Mouse (Mus musculus): ENCODE measurements around the gene Actl10. TPM values are rescaled to one million over a fixed set of nuclear protein-coding genes. Genes with fewer than 3 reads are reported as not detected.

Gene Actl10
- polyA plus RNA-seq, 1 experiment from 2014 or later, result not detected

DNA sequence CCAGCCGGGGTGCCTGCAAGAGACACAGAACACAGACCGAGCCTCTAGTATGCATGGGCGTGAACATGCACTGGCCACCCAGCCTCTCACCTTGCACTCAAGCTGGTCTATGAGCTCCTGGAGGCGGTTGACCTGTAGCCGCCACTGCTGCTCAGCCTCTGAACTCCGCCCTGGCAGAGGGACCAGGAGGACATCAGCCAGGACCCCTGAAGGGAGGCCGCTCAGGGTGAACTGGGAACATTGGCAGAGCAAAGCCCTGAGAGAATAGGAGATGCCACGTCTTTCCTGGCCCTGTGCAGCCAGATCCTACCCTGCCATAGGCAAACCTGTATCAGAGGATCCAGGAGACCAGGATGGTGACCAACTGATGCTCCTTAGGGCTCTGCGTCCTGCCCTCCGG lies 4.9 kb upstream of the Actl10 start, which contains the start of gene 1700003F12Rik:
Gene 1700003F12Rik (plus strand): TSS at position 375 of the 400 bp plus-strand sequence.
- Histone ChIP-seq H3K4me2 (ENCODE audit: low read depth, low read length) (no peak within 1 kb of the TSS), H3K9ac (ENCODE audit: low read depth, low read length) (no peak within 1 kb of the TSS), H3K27me3 (replicated peaks; ENCODE audit: control insufficient read depth, insufficient read depth, low read length) (peaks cover 9% of the 10 kb centered on the region), H3K4me3 (ENCODE audit: low read length) (no peak within 1 kb of the TSS), H3K27ac (ENCODE audit: low read length) (no peak within 1 kb of the TSS), H3K4me1 (ENCODE audit: control insufficient read depth, insufficient read depth, low read length) (peaks cover 10% of the 10 kb centered on the region), H3K36me3 (ENCODE audit: control insufficient read depth, insufficient read depth, low read length) (no peaks in the 10 kb centered on the region), H3K9me3 (ENCODE audit: control insufficient read depth, low read length) (no peaks in the 10 kb centered on the region)
- WGBS, result 88% methylated on average over 10 of the region's 10 CpGs
- ATAC-seq, result no peak

DNA sequence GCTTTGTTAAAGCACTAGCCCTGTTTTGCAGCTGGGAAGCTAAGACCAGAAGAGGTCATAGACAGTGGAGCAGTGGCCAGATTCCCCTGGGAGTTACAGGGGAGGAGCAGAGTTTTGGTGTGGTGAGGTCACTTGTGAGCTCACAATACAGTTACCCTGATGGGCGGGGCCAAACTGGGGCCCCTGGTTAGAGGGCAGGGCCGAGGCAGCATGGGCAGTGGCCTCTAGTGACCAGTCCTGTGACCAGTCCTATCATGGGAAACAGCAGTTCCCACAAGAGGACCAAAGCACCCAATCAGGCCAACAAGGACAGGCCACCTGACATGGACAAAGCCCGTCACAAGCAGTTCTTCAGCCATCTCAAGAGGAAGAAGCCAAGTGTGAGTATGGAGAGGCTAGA lies 2.9 kb upstream of the Actl10 start:
- Histone ChIP-seq H3K4me3 (ENCODE audit: low read length) (no peak overlapping the region), H3K27me3 (replicated peaks; ENCODE audit: control insufficient read depth, insufficient read depth, low read length) (peaks cover 11% of the 10 kb centered on the region), H3K9ac (ENCODE audit: low read depth, low read length) (no peak overlapping the region), H3K27ac (ENCODE audit: low read length) (no peak overlapping the region), H3K4me1 (ENCODE audit: control insufficient read depth, insufficient read depth, low read length) (peaks cover 13% of the 10 kb centered on the region), H3K36me3 (ENCODE audit: control insufficient read depth, insufficient read depth, low read length) (no peaks in the 10 kb centered on the region), H3K4me2 (ENCODE audit: low read depth, low read length) (no peak overlapping the region; the same call in 1 of the 2 replicates), H3K9me3 (ENCODE audit: control insufficient read depth, low read length) (no peaks in the 10 kb centered on the region)
- 54% methylated on average over 3 of the region's 3 CpGs for WGBS
- no peak for ATAC-seq

DNA sequence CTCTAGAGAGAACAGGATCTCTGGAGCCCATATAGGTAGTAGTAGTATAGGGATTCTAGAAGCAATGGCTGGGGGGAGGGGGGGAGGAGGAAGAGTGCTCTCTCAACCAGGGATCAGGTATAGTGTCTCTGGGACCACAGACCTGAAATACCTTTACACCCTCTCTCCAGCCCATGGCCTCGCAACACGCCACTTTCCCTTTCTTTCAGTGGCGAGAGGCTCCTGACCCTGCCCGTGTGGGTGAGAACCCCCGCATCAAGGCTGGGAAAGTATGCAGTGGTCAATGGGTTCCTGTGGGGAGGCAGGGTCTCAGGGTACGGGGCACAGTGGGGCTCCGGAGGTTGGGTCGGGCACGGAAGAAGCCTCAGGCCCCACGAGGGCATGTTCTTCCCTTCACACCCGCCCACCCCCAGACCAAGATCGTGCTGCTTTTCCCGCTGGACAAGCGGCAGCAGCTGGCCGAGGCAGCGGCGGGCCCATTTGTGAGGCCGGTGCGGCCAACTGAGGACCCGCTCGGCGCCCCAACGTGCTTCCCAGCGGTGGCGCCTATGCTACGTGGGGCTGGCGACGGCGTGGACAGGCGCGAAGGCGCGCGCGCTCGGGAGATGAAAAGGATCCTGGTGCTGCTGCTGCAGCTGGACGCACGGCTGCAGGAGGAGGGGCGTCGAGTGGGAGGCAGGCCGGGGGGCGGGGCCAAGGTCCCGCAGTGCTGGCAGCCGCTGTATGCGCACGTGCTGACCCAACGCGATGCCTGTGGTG lies 2.3 kb upstream of the Actl10 start:
- ATAC-seq, result peak; percentile 81
- Histone ChIP-seq H3K4me3 (ENCODE audit: low read length) (peak overlapping the region; percentile 49), H3K9me3 (ENCODE audit: control insufficient read depth, low read length) (no peaks in the 10 kb centered on the region), H3K27ac (ENCODE audit: low read length) (no peak overlapping the region), H3K4me2 (ENCODE audit: low read depth, low read length) (peak overlapping the region; percentile 98), H3K36me3 (ENCODE audit: control insufficient read depth, insufficient read depth, low read length) (no peaks in the 10 kb centered on the region), H3K27me3 (replicated peaks; ENCODE audit: control insufficient read depth, insufficient read depth, low read length) (peaks cover 11% of the 10 kb centered on the region), H3K9ac (ENCODE audit: low read depth, low read length) (peak overlapping the region; percentile 61), H3K4me1 (ENCODE audit: control insufficient read depth, insufficient read depth, low read length) (peaks cover 13% of the 10 kb centered on the region)
- 4% methylated on average over 47 of the region's 48 CpGs for WGBS

DNA sequence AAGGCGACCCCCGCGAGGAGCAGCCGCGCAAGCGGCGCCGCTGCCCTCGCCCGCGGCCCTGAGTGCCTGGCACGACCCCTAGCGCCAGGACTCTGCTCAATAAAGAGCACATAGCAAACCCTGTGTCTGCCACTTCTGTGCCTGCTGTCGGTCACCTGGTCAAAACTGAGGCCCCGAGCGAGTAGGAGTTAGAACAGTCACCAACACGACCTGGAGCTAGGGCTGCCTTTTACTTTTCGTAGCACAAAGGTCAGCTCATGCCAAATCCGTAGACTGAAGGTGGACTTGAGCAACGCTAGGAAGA lies 1.7 kb upstream of the Actl10 start:
- no peaks in the 10 kb centered on the region for H3K9me3 ChIP-seq (ENCODE audit: control insufficient read depth, low read length)
- H3K4me2 ChIP-seq (ENCODE audit: low read depth, low read length), result peak overlapping the region; percentile 98
- no peaks in the 10 kb centered on the region for H3K36me3 ChIP-seq (ENCODE audit: control insufficient read depth, insufficient read depth, low read length)
- H3K4me3 ChIP-seq (ENCODE audit: low read length), result peak overlapping the region; percentile 49
- ATAC-seq, result no peak
- 16% methylated on average over 20 of the region's 20 CpGs for WGBS
- H3K27me3 ChIP-seq (replicated peaks; ENCODE audit: control insufficient read depth, insufficient read depth, low read length), result peaks cover 11% of the 10 kb centered on the region
- no peak overlapping the region for H3K27ac ChIP-seq (ENCODE audit: low read length)
- peaks cover 13% of the 10 kb centered on the region for H3K4me1 ChIP-seq (ENCODE audit: control insufficient read depth, insufficient read depth, low read length)
- H3K9ac ChIP-seq (ENCODE audit: low read depth, low read length), result peak overlapping the region; percentile 61; the same call in 1 of the 2 replicates

DNA sequence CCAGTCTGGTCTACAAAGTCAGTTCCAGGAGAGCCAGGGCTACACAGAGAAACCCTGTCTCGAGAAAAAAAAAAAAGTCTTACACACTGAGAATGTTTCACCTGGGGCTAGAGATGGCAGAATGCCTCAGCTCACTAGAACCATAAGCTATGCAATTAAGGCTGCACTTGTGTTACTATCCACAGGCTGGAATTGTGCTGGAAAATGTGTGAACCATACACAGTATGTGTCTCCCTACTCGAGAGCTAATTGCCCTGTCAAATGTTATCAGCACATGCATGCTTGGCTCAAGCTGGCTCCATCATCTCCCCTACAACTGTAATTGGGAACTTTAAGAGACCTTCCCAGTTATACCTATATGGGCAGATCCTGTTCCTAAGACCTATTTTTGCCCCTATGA lies 639 bp upstream of the Actl10 start:
- Histone ChIP-seq H3K9me3 (ENCODE audit: control insufficient read depth, low read length) (no peaks in the 10 kb centered on the region), H3K36me3 (ENCODE audit: control insufficient read depth, insufficient read depth, low read length) (no peaks in the 10 kb centered on the region)
- WGBS, result 68% methylated on average over 2 of the region's 2 CpGs

DNA sequence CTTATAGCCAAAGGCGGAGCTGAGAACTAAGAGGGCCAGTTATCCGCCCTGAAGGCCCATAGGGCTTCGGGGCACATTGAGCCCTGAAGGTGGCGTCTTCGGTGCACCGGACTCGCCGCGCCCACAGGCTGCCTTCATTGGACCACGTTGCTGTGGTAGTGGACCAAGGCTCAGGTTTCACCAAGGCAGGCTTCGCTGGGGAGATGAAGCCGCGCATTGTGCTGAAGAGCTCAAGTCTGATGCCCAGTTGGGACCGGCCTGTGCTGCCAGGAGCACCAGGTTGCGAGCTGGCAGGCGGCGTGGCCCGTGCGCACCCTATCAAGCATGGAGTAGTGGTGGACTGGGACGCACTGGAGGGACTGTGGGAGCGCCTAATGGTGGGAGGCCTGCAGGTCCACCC lies 351 bp downstream of the Actl10 start:
- H3K4me3 ChIP-seq (ENCODE audit: low read length), result no peak overlapping the region

More for the DNA sequence above, 639 bp upstream of the Actl10 start:
- H3K27ac ChIP-seq (ENCODE audit: low read length), result no peak overlapping the region
- H3K4me2 ChIP-seq (ENCODE audit: low read depth, low read length), result no peak overlapping the region
- peaks cover 13% of the 10 kb centered on the region for H3K4me1 ChIP-seq (ENCODE audit: control insufficient read depth, insufficient read depth, low read length)
- ATAC-seq, result no peak
- peaks cover 11% of the 10 kb centered on the region for H3K27me3 ChIP-seq (replicated peaks; ENCODE audit: control insufficient read depth, insufficient read depth, low read length)
- no peak overlapping the region for H3K4me3 ChIP-seq (ENCODE audit: low read length)
- no peak overlapping the region for H3K9ac ChIP-seq (ENCODE audit: low read depth, low read length)

DNA sequence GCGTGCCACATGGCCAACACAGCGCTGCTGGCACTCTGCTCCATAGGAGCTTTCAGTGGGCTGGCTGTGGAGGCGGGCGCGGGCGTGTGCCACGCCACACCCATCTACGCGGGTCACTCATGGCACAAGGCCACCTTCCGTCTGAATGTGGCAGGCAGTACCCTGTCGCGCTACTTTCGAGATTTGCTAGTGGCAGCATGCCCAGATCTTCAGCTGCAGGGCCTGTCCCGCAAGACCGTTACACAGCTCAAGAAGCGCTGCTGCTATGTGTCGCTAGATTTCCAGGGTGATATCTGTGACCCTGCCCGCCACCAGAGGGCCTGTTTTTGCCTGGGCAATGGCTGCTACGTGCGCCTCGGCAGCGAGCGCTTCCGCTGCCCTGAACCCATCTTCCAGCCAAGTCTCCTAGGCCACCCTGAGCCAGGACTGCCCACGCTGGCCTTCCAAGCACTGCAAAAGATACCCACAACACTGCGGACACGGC lies 890 bp downstream of the Actl10 start:
- peak; percentile 35 for ATAC-seq
- no peak overlapping the region for H3K27ac ChIP-seq (ENCODE audit: low read length)
- H3K9me3 ChIP-seq (ENCODE audit: control insufficient read depth, low read length), result no peaks in the 10 kb centered on the region
- peak overlapping the region; percentile 2; the same call in 1 of the 2 replicates for H3K4me3 ChIP-seq (ENCODE audit: low read length)
- peaks cover 13% of the 10 kb centered on the region for H3K4me1 ChIP-seq (ENCODE audit: control insufficient read depth, insufficient read depth, low read length)
- H3K27me3 ChIP-seq (replicated peaks; ENCODE audit: control insufficient read depth, insufficient read depth, low read length), result peaks cover 11% of the 10 kb centered on the region
- no peak overlapping the region for H3K9ac ChIP-seq (ENCODE audit: low read depth, low read length)
- no peaks in the 10 kb centered on the region for H3K36me3 ChIP-seq (ENCODE audit: control insufficient read depth, insufficient read depth, low read length)
- WGBS, result 26% methylated on average over 27 of the region's 27 CpGs
- H3K4me2 ChIP-seq (ENCODE audit: low read depth, low read length), result peak overlapping the region; percentile 28

More for the DNA sequence above, 351 bp downstream of the Actl10 start:
- no peak overlapping the region for H3K9ac ChIP-seq (ENCODE audit: low read depth, low read length)
- 35% methylated on average over 21 of the region's 21 CpGs for WGBS
- H3K36me3 ChIP-seq (ENCODE audit: control insufficient read depth, insufficient read depth, low read length), result no peaks in the 10 kb centered on the region
- peak overlapping the region; percentile 28; the same call in 1 of the 2 replicates for H3K4me2 ChIP-seq (ENCODE audit: low read depth, low read length)
- H3K9me3 ChIP-seq (ENCODE audit: control insufficient read depth, low read length), result no peaks in the 10 kb centered on the region
- peaks cover 13% of the 10 kb centered on the region for H3K4me1 ChIP-seq (ENCODE audit: control insufficient read depth, insufficient read depth, low read length)
- peak; percentile 22; the same call in 1 of the 2 replicates for ATAC-seq
- H3K27ac ChIP-seq (ENCODE audit: low read length), result no peak overlapping the region
- H3K27me3 ChIP-seq (replicated peaks; ENCODE audit: control insufficient read depth, insufficient read depth, low read length), result peaks cover 11% of the 10 kb centered on the region

DNA sequence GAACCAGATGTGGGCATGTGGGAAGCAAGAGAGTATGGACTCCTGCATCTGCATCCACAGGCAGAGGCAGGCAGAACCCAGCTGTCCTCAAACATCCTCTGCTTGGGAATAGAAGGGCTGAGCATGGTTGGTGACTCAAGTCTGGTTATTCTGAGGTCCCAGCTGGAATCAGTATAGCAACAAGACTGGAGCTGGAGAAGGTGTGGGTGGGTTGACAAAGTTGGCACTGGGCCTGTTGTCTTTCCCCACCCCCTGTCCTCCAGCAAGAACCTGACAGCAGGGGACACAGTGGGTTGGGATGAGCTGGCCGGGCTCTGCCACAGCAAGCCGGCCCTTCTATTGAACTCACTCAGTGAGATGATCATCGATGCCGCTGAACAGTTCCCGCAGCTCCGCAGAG lies 3.7 kb downstream of the Actl10 start:
- WGBS, result 90% methylated on average over 6 of the region's 6 CpGs
- H3K27ac ChIP-seq (ENCODE audit: low read length), result no peak overlapping the region
- no peaks in the 10 kb centered on the region for H3K9me3 ChIP-seq (ENCODE audit: control insufficient read depth, low read length)
- H3K27me3 ChIP-seq (replicated peaks; ENCODE audit: control insufficient read depth, insufficient read depth, low read length), result peaks cover 6% of the 10 kb centered on the region
- ATAC-seq, result no peak
- H3K4me2 ChIP-seq (ENCODE audit: low read depth, low read length), result no peak overlapping the region
- no peaks in the 10 kb centered on the region for H3K36me3 ChIP-seq (ENCODE audit: control insufficient read depth, insufficient read depth, low read length)
- H3K4me1 ChIP-seq (ENCODE audit: control insufficient read depth, insufficient read depth, low read length), result peaks cover 9% of the 10 kb centered on the region; the same call in 1 of the 2 replicates
- H3K4me3 ChIP-seq (ENCODE audit: low read length), result no peak overlapping the region
- H3K9ac ChIP-seq (ENCODE audit: low read depth, low read length), result no peak overlapping the region

DNA sequence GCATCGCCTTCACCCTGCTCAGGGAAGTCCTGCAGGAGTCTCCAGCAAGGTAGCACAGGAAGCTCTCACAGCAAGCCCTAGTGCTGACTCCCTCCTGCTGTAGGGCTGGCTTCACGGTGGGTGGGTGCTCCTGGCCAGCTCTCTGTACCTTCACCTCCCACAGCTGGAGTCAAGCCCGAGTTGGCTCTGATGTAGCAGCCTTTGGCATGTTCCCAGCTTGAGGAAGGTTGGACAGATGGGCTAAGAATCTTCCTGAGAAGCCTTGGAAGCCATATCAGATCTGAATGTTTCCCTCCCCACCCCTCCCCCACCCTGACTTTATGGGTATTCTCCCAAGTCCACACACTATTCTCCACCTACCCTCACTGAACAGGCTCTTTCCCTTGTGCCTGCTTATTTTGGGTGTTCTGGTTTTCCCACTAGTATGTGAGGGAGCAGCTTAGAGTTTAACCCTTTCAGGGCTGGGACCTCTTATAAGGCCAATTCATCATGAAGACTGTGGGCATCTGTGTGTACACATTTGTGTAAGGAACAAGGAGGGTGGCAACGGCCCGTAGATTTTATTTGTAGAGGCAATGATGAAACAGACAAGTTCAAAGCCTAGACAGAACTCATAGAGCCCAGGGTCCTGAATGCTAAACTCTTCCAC lies 5.7 kb downstream of the Actl10 start:
- Histone ChIP-seq H3K4me1 (ENCODE audit: control insufficient read depth, insufficient read depth, low read length) (peaks cover 7% of the 10 kb centered on the region; the same call in 1 of the 2 replicates), H3K27ac (ENCODE audit: low read length) (no peak overlapping the region), H3K4me2 (ENCODE audit: low read depth, low read length) (no peak overlapping the region), H3K9ac (ENCODE audit: low read depth, low read length) (no peak overlapping the region), H3K27me3 (replicated peaks; ENCODE audit: control insufficient read depth, insufficient read depth, low read length) (no peaks in the 10 kb centered on the region), H3K36me3 (ENCODE audit: control insufficient read depth, insufficient read depth, low read length) (peaks cover 2% of the 10 kb centered on the region; the same call in 1 of the 2 replicates), H3K9me3 (ENCODE audit: control insufficient read depth, low read length) (no peaks in the 10 kb centered on the region), H3K4me3 (ENCODE audit: low read length) (no peak overlapping the region)
- 52% methylated on average over 5 of the region's 5 CpGs for WGBS
- no peak; the same call in 1 of the 2 replicates for ATAC-seq
